ENCODE assay signal across 8 mouse cellular contexts in the genomic region with DNA sequence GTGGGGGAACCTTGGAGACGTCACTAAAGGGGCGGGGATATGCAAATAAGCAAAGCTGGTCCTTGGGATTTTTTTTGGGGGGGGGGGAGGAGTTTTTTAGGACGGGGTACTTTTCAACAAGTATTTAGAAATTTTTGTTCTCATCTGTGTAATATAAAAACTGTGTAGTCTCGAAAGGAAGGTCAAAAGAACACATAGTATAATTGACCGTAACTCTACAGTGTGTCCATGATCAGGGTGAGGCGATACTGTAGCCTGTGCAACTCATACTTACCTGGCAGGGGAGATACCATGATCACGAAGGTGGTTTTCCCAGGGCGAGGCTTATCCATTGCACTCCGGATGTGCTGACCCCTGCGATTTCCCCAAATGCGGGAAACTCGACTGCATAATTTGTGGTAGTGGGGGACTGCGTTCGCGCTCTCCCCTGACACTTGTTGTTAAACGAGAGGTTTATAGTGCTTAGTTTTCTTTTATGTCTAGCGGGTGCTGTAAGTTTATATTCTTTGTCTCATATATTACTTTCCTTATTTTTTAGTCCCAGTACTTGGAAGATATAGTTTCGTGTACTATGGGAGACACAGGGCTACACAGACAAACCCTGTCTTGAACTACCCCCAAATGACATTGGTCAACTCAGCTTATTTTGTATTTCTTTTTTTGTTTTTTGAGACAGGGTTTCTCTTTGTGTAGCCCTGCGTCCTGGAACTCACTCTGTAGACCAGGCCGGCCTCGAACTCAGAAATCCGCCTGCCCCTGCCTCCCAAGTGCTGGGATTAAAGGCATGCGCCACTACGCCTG. TPM values are rescaled to one million over a fixed set of nuclear protein-coding genes. Genes with fewer than 3 reads are reported as not detected.
DNase-seq lines count a peak whose midpoint lies in the region; ATAC-seq and TF ChIP-seq lines count a peak whose summit lies in the region.
"Not testable (repeated sequence)": the region's sequence is repeated elsewhere in the genome, so short reads cannot be mapped to it uniquely, and the experiment has no call there.

No protein-coding gene starts in this region.

- WGBS in macrophage (ENCODE audit: missing documents) = 7% methylated on average over 16 of the region's 24 CpGs

- not testable (repeated sequence) for H3K36me3 ChIP-seq in macrophage (ENCODE audit: inconsistent target)

- intact Hi-C loops in left cerebral cortex, adult 2 months (cut with DNase I) = loop anchor here (2.0 kb wide), 1 partner anchor 16 kb away; no protein-coding TSS in a partner anchor

- not testable (repeated sequence) for H3K4me1 ChIP-seq in cortical plate, adult 2 months (ENCODE audit: control insufficient read depth, insufficient read depth, low read length)

- TF ChIP-seq POLR2A in cortical plate, adult 2 months (IDR thresholded peaks at IDR 0.05; ENCODE audit: extremely low read depth, insufficient read depth, low read length) = peak; percentile 99

- not testable (repeated sequence) for TF ChIP-seq CTCF in cortical plate, adult 2 months (IDR thresholded peaks at IDR 0.05; ENCODE audit: extremely low read depth, insufficient read depth, low read length); left cerebral cortex, adult 2 months (IDR thresholded peaks at IDR 0.05)

- peak; percentile 55 for ATAC-seq in activated CD4-positive, CD25-positive, alpha-beta regulatory T cell, adult 4 months

- H3K79me2 ChIP-seq in macrophage (ENCODE audit: inconsistent target) = not testable (repeated sequence)

- not testable (repeated sequence) for H3K27ac ChIP-seq in cortical plate, adult 2 months (ENCODE audit: insufficient read depth, low read length)
- H3K27ac ChIP-seq in left cerebral cortex, adult 2 months = peak overlapping the region; percentile 85
- H3K27ac ChIP-seq in macrophage = peak overlapping the region; percentile 46

- not testable (repeated sequence) for H3K4me3 ChIP-seq in cortical plate, adult 2 months (ENCODE audit: insufficient read depth, low read length)
- H3K4me3 ChIP-seq in left cerebral cortex, adult 2 months = peak overlapping the region; percentile 30
- peak overlapping the region; percentile 16 for H3K4me3 ChIP-seq in macrophage (ENCODE audit: inconsistent target)

- peak; percentile 73 to 74 for DNase-seq in gastrocnemius, adult 8-10 months (ENCODE audit: low spot score in 2 of 2)
- DNase-seq in hindlimb bud, embryonic 11.5 days (ENCODE audit: extremely low spot score, low read depth, low spot score) = peak; percentile 90
- DNase-seq in left cerebral cortex, adult 2 months (ENCODE audit: extremely low spot score in 1 of 2, low spot score in 2 of 2) = peak; percentile 64 to 71
- peak; percentile 89 for DNase-seq in retina, postnatal 7 days (ENCODE audit: low read depth, low spot score)
- DNase-seq in urinary bladder, adult 18-20 months (ENCODE audit: low spot score in 2 of 2) = peak; percentile 68

RNA-seq across cellular contexts. Expression of a gene that starts 21.8 kb away (rescaled TPM):
- under 1 TPM; 0.22 to 0.58 TPM for polyA plus RNA-seq in activated CD4-positive, CD25-positive, alpha-beta regulatory T cell, adult 4 months (2017; shearing (Covaris generic))
- 0.26 and 0.48 TPM in 2 replicates for polyA plus RNA-seq in cortical plate, adult 2 months (2012; rRNA removed)
- not detected for total RNA-seq in gastrocnemius, adult 8-10 months (2022)
- total RNA-seq in left cerebral cortex, adult 2 months (2021) = under 1 TPM; 0.09 to 0.16 TPM
- total RNA-seq in macrophage (2018; cell fraction: chromatin; rRNA removed) = 1 to 10 TPM in 8 of 26 experiments, under 1 TPM in 18; 0.13 to 2.1 (median 0.65) TPM
- total RNA-seq in macrophage (2018; cell fraction: cytosol; rRNA removed) = under 1 TPM in 24 of 26 experiments, not detected in 2; 0.03 to 0.77 (median 0.10) TPM
- total RNA-seq in macrophage (2018; cell fraction: nucleus; rRNA removed) = 1 to 10 TPM in 6 of 26 experiments, under 1 TPM in 18, not detected in 2; 0.14 to 7.7 (median 0.61) TPM
- 0.13 to 0.30 TPM in 2 of 3 replicates, not detected in the other for polyA plus RNA-seq in macrophage (2018)

RNA-seq across cellular contexts. Expression of a gene that starts 21.9 kb away (rescaled TPM):
- 1 to 10 TPM; 1.2 to 1.6 TPM for polyA plus RNA-seq in activated CD4-positive, CD25-positive, alpha-beta regulatory T cell, adult 4 months (2017; shearing (Covaris generic))
- 3.0 and 3.3 TPM in 2 replicates for polyA plus RNA-seq in cortical plate, adult 2 months (2012; rRNA removed)
- under 1 TPM; 0.11 to 0.31 (median 0.24) TPM for total RNA-seq in gastrocnemius, adult 8-10 months (2022)
- 1 to 10 TPM; 3.1 to 4.4 TPM for total RNA-seq in left cerebral cortex, adult 2 months (2021)
- 1 to 10 TPM in 1 of 26 experiments, under 1 TPM in 9, not detected in 16; 0.20 to 1.1 (median 0.42) TPM for total RNA-seq in macrophage (2018; cell fraction: chromatin; rRNA removed)
- total RNA-seq in macrophage (2018; cell fraction: cytosol; rRNA removed) = 1 to 10 TPM in 1 of 26 experiments, under 1 TPM in 25; 0.26 to 1.1 (median 0.51) TPM
- 1 to 10 TPM in 1 of 26 experiments, under 1 TPM in 12, not detected in 13; 0.15 to 2.6 (median 0.58) TPM for total RNA-seq in macrophage (2018; cell fraction: nucleus; rRNA removed)
- 0.40 to 3.3 TPM (median 1.1 TPM) in 3 replicates for polyA plus RNA-seq in macrophage (2018)
